Mouse (Mus musculus) hindbrain, embryonic 11.5 days (tissue): ENCODE data around the gene Tmem163. TPM values are rescaled to one million over a fixed set of nuclear protein-coding genes. Genes with fewer than 3 reads are reported as not detected.

Source experiments
- ATAC-seq: fragments of 200-750 bp; cut with Nextera tagmentation; 2 replicates; pipeline ENCODE4 v1.8.0; 2017; ENCODE audit warnings: mild to moderate bottlenecking, moderate TSS enrichment, moderate library complexity; ENCODE audit not compliant: low FRiP score
- DNase-seq: peaks from one replicate; pipeline ENCODE4 v3.0.0-alpha.2; 2015; ENCODE audit warnings: low spot score
- H3K27ac ChIP-seq: fragments of 300-500 bp; sonication (generic); 2 replicates; pipeline ENCODE4 v1.5.1; 2014; ENCODE audit warnings: mild to moderate bottlenecking, low read depth, low read length
- H3K27me3 ChIP-seq: fragments of 300-500 bp; sonication (generic); 2 replicates; pipeline ENCODE4 v1.6.1; 2014; ENCODE audit warnings: mild to moderate bottlenecking, low read length, moderate library complexity, mixed read lengths; ENCODE audit not compliant: control insufficient read depth, insufficient read depth
- H3K36me3 ChIP-seq: fragments of 300-500 bp; sonication (generic); 2 replicates; pipeline ENCODE4 v1.6.1; 2014; ENCODE audit warnings: mild to moderate bottlenecking, low read length, moderate library complexity, mixed read lengths; ENCODE audit not compliant: control insufficient read depth, insufficient read depth
- H3K4me1 ChIP-seq: fragments of 300-500 bp; sonication (generic); replicated peaks from 2 replicates; pipeline ENCODE4 v1.6.1; 2014; ENCODE audit warnings: low read length, mixed read lengths; ENCODE audit not compliant: control insufficient read depth, insufficient read depth
- H3K4me2 ChIP-seq: fragments of 300-500 bp; sonication (generic); replicated peaks from 2 replicates; pipeline ENCODE4 v1.6.1; 2014; ENCODE audit warnings: mild to moderate bottlenecking, low read depth, low read length
- H3K4me3 ChIP-seq: fragments of 300-500 bp; sonication (generic); 2 replicates; pipeline ENCODE4 v1.5.1; 2014; ENCODE audit warnings: low read depth, low read length
- H3K9ac ChIP-seq: fragments of 300-500 bp; sonication (generic); 2 replicates; pipeline ENCODE4 v1.6.1; 2014; ENCODE audit warnings: low read depth, low read length
- H3K9me3 ChIP-seq: fragments of 300-500 bp; sonication (generic); 2 replicates; pipeline ENCODE4 v1.6.1; 2016; ENCODE audit warnings: low read length; ENCODE audit not compliant: control insufficient read depth
- WGBS: fragments of 180-500 bp; shearing (Covaris S2); extraction: QIAGEN DNeasy Blood & Tissue Kit; methylation state at CpG from one replicate; pipeline ENCODE4 v1.1.7; 2014; 5-methylcytosine and 5-hydroxymethylcytosine counted together
- polyA plus RNA-seq: library from polyadenylated mRNA; unstranded; fragments of >200 nt; fragmentation: Nextera tagmentation; extraction: Ambion mirVana; gene quantifications from 2 replicates; pipeline ENCODE4 v1.2.1, GENCODE M21; 2014

The Tmem163 gene
- polyA plus RNA-seq, result 34.1 and 36.2 TPM in 2 replicates

- peak; percentile 82 for DNase-seq
- Histone ChIP-seq H3K27me3 (peaks cover 28% of the 10 kb centered on the region), H3K9ac (peak within 1 kb of the TSS; percentile 77; the same call in 1 of the 2 replicates), H3K4me2 (peak within 1 kb of the TSS; percentile 90), H3K9me3 (no peaks in the 10 kb centered on the region), H3K27ac (peak within 1 kb of the TSS; percentile 71), H3K4me3 (peak within 1 kb of the TSS; percentile 60), H3K36me3 (no peaks in the 10 kb centered on the region), H3K4me1 (peaks cover 6% of the 10 kb centered on the region; the same call in 1 of the 2 replicates)
- ATAC-seq, result no peak
- WGBS, result 13% methylated on average over 18 of the region's 18 CpGs
These were observed at the start of gene Tmem163 for GRCm38 (mm10) chr1:127679498-127680133. Gene Tmem163 (minus strand): TSS chr1:127679548.

DNA sequence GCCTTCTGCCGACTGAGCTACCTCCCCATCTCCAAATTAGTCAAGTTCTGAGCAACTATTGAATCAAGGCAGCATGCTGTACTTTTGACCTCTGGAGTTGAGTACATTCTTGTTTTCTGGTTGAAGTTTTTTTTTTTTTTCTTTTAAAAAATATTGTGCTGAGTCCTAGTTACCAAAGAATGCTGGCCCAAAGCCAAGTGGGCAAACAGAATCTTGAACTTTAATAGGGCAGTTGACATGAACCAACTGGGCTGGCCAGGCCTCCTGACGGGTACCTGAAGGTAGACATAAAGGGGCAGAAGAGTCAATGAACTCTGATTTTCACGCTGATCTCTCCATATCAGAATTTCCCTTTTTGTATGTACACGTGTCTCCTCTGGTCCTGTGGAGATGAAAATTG lies 49.7 kb upstream of the Tmem163 start, which contains the start of gene Acmsd:
Acmsd (plus strand) TSS at position 318 of the 400 bp plus-strand sequence.
- no peaks in the 10 kb centered on the region for H3K4me1 ChIP-seq
- ATAC-seq, result no peak

DNA sequence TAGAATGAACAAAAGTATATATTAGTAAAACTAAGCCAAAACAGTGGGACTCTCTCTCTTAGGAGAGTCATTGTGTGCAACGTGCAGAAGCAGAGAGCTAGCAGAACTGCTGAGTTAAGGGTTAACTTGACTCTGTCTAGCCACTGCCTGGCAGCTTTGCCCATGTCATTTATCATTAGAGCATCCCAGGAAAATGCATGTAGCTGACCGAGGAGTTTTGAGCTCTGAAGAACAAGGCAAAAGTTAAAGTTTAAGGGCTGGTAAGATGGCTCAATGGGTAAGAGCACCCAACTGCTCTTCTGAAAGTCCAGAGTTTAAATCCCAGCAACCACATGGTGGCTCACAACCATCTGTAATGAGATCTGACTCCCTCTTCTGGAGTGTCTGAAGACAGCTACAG lies 44.2 kb upstream of the Tmem163 start:
- Histone ChIP-seq H3K4me1 (no peaks in the 10 kb centered on the region), H3K27ac (no peak overlapping the region), H3K9ac (no peak overlapping the region), H3K9me3 (no peaks in the 10 kb centered on the region), H3K27me3 (no peaks in the 10 kb centered on the region), H3K4me2 (no peak overlapping the region), H3K36me3 (no peaks in the 10 kb centered on the region), H3K4me3 (no peak overlapping the region)
- no peak for ATAC-seq
- DNase-seq, result no peak
- WGBS, result 46% methylated on average over 2 of the region's 2 CpGs

More for the DNA sequence above, 49.7 kb upstream of the Tmem163 start, which contains the start of gene Acmsd:
- H3K36me3 ChIP-seq, result no peaks in the 10 kb centered on the region
- no peak within 1 kb of the TSS for H3K27ac ChIP-seq
- no peak for DNase-seq
- no peak within 1 kb of the TSS for H3K4me3 ChIP-seq
- H3K9me3 ChIP-seq, result no peaks in the 10 kb centered on the region
- no peak within 1 kb of the TSS for H3K9ac ChIP-seq
- H3K4me2 ChIP-seq, result no peak within 1 kb of the TSS
- H3K27me3 ChIP-seq, result no peaks in the 10 kb centered on the region
- 91% methylated on average over 4 of the region's 4 CpGs for WGBS

- Histone ChIP-seq H3K4me3 (no peak overlapping the region), H3K27ac (no peak overlapping the region), H3K9me3 (no peaks in the 10 kb centered on the region), H3K4me2 (no peak overlapping the region), H3K36me3 (no peaks in the 10 kb centered on the region), H3K27me3 (no peaks in the 10 kb centered on the region), H3K4me1 (no peaks in the 10 kb centered on the region), H3K9ac (no peak overlapping the region)
- DNase-seq, result no peak
- 80% methylated on average over 1 of the region's 1 CpGs for WGBS
- ATAC-seq, result no peak
These were observed 38.9 kb upstream of the Tmem163 start for GRCm38 (mm10) chr1:127718290-127718689.

DNA sequence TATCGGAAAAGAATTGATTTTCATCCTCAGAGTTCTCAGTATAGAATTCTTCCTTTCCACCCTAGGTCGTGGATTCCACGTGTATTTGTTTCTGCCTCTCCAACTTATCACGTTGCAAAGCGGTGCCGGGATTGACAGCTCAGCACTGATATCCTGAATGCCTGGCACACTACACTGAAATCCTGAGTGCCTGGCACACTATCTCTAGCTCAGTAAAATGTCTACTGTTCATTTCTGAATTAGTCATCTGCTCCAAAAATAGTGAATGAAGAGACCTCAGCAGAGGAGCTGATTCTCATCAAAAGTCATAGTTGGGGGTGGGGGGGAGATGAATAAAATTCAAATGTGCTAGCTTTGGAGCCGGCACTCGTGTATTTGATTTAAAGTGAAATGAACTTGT lies 37.1 kb upstream of the Tmem163 start:
- no peak overlapping the region for H3K4me2 ChIP-seq
- no peak overlapping the region for H3K27ac ChIP-seq
- no peak overlapping the region for H3K4me3 ChIP-seq
- H3K9ac ChIP-seq, result no peak overlapping the region
- DNase-seq, result no peak
- ATAC-seq, result no peak
- no peaks in the 10 kb centered on the region for H3K4me1 ChIP-seq
- H3K36me3 ChIP-seq, result no peaks in the 10 kb centered on the region
- H3K9me3 ChIP-seq, result no peaks in the 10 kb centered on the region
- WGBS, result 90% methylated on average over 8 of the region's 8 CpGs
- no peaks in the 10 kb centered on the region for H3K27me3 ChIP-seq

GRCm38 (mm10) chr1:127706269-127706668 lies 26.9 kb upstream of the Tmem163 start:
- Histone ChIP-seq H3K27me3 (no peaks in the 10 kb centered on the region), H3K4me3 (no peak overlapping the region), H3K27ac (no peak overlapping the region), H3K36me3 (no peaks in the 10 kb centered on the region), H3K4me1 (no peaks in the 10 kb centered on the region), H3K9me3 (no peaks in the 10 kb centered on the region), H3K4me2 (no peak overlapping the region), H3K9ac (no peak overlapping the region)
- 77% methylated on average over 5 of the region's 5 CpGs for WGBS
- no peak for ATAC-seq
- DNase-seq, result no peak

DNA sequence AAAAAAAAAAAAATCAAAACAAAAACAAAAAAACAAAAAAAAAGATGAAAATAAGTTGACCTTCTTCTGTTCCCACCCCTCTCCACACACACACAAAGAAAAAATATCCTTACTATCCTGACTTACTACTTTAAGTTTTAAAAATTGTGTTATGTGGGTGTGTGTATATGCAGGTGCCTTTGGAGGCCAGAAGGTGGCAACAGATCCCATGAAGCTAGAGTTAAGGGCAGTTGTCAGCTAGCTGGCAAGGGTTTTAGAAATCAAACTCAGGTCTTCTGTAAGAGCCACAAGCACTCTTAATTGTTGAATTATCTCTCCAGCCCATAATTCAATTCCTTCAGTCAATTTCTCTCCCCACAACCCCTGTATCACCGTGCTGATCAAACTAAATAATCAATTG lies 22.8 kb upstream of the Tmem163 start:
- H3K27ac ChIP-seq, result no peak overlapping the region
- H3K9me3 ChIP-seq, result no peaks in the 10 kb centered on the region
- H3K36me3 ChIP-seq, result no peaks in the 10 kb centered on the region
- H3K27me3 ChIP-seq, result no peaks in the 10 kb centered on the region
- H3K4me2 ChIP-seq, result no peak overlapping the region
- no peaks in the 10 kb centered on the region for H3K4me1 ChIP-seq
- H3K4me3 ChIP-seq, result no peak overlapping the region
- 86% methylated on average over 1 of the region's 1 CpGs for WGBS
- no peak overlapping the region for H3K9ac ChIP-seq
- ATAC-seq (no peak), DNase-seq (no peak)

DNA sequence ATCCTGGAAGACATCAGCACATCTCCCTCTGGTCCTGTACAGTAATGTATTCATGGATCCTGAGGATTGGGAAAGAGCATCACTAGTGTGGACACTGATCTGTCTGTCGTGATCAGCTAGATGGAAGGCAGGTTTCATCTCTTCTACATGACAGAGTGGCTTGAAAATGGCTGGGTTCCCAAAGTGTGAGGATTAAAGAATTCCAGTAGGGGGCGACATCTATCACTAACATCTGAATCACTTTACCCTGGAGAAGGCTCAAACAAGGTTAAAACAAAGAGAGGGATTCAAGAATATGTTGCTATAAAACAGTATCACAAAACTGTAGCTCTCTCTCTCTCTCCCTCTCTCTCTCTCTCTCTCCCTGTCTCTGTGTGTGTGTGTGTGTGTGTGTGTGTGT lies 17.2 kb upstream of the Tmem163 start:
- Histone ChIP-seq H3K9ac (no peak overlapping the region), H3K4me3 (no peak overlapping the region), H3K4me2 (no peak overlapping the region), H3K9me3 (no peaks in the 10 kb centered on the region), H3K4me1 (no peaks in the 10 kb centered on the region), H3K27ac (no peak overlapping the region), H3K27me3 (no peaks in the 10 kb centered on the region), H3K36me3 (no peaks in the 10 kb centered on the region)
- no peak for ATAC-seq
- WGBS, result 24% methylated on average over 2 of the region's 2 CpGs
- peak; percentile 25 for DNase-seq
